Mouse (Mus musculus) liver, embryonic 16.5 days (tissue): ENCODE measurements around the gene Polr3h. TPM values are rescaled to one million over a fixed set of nuclear protein-coding genes. Genes with fewer than 3 reads are reported as not detected.
A peak's percentile ranks its signal among the peaks of the same experiment; 100 is the strongest.

Experiments used
- ATAC-seq: fragments of 200-750 bp; cut with Nextera tagmentation; 2 replicates; pipeline ENCODE4 v1.8.0; 2017; ENCODE audit warnings: low read depth, mild to moderate bottlenecking, moderate number of reproducible peaks, moderate library complexity
- H3K27ac ChIP-seq: fragments of 300-500 bp; sonication (generic); 2 replicates; pipeline ENCODE4 v1.5.1; 2014; ENCODE audit warnings: mild to moderate bottlenecking, low read length
- H3K27me3 ChIP-seq: fragments of 300-500 bp; sonication (generic); 2 replicates; pipeline ENCODE4 v1.6.1; 2014; ENCODE audit warnings: low read depth, low read length, mixed read lengths; ENCODE audit not compliant: control insufficient read depth, insufficient read depth
- H3K36me3 ChIP-seq: fragments of 300-500 bp; sonication (generic); 2 replicates; pipeline ENCODE4 v1.6.1; 2014; ENCODE audit warnings: mild to moderate bottlenecking; ENCODE audit not compliant: control insufficient read depth, insufficient read depth
- H3K4me1 ChIP-seq: fragments of 300-500 bp; sonication (generic); 2 replicates; pipeline ENCODE4 v1.6.1; 2014; ENCODE audit warnings: low read depth, low read length, mixed read lengths; ENCODE audit not compliant: control insufficient read depth
- H3K4me2 ChIP-seq: fragments of 300-500 bp; sonication (generic); 2 replicates; pipeline ENCODE4 v1.6.1; 2014; ENCODE audit warnings: low read depth, low read length, mixed read lengths
- H3K4me3 ChIP-seq: fragments of 300-500 bp; sonication (generic); 2 replicates; pipeline ENCODE4 v1.5.1; 2014; ENCODE audit warnings: low read depth, mild to moderate bottlenecking, low read length
- H3K9ac ChIP-seq: fragments of 300-500 bp; sonication (generic); 2 replicates; pipeline ENCODE4 v1.6.1; 2014; ENCODE audit warnings: low read depth, low read length
- H3K9me3 ChIP-seq: fragments of 300-500 bp; sonication (generic); replicated peaks from 2 replicates; pipeline ENCODE4 v1.6.1; 2016; ENCODE audit warnings: low read length; ENCODE audit not compliant: control insufficient read depth
- WGBS: fragments of 180-500 bp; shearing (Covaris S2); extraction: QIAGEN DNeasy Blood & Tissue Kit; methylation state at CpG from one replicate; pipeline ENCODE4 v1.1.7; 2014; ENCODE audit not compliant: insufficient replicate concordance; 5-methylcytosine and 5-hydroxymethylcytosine counted together
- polyA plus RNA-seq: library from polyadenylated mRNA; unstranded; fragments of >200 nt; fragmentation: Nextera tagmentation; extraction: Ambion mirVana; gene quantifications from 2 replicates; pipeline ENCODE4 v1.2.1, GENCODE M21; 2015

The Polr3h gene
- polyA plus RNA-seq, 1 experiment from 2014 or later, result 55.3 TPM

DNA sequence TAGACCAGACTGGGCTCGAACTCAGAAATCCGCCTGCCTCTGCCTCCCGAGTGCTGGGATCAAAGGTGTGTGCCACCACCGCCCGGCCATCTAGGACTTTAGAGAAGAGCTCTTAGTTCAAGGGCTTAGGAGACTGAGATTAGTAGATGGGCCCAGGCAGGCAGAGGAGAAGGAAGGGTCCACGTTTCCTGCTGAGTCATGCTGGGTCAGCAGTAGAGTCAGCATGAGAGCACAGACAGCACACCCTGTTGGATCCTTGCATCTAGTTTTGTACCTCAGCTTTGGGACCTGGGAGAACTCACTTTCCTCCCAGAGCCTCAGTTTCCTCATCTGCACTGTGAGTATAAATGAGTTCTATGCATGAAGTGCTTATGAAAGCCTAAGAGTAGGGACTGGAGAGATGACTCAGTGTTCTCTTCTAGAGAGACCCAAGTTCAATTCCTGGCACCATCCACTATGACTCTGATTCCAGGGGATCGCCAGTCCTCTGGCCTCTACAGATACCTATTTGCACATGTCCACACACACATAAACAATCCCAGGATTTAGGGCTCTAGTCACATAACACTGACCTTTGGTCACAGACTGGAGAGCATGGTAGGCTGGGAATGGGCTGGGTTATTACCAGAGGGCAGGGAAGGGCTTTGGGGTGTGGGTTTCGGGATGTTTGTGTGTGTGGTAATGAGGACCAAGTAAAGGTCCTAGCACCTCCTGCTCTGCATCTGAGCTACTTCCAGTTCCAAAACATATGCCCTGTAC lies 34.0 kb downstream of the Polr3h start:
- Histone ChIP-seq H3K27ac (peak overlapping the region; percentile 86), H3K4me3 (no peak overlapping the region), H3K9me3 (no peaks in the 10 kb centered on the region), H3K4me2 (peak overlapping the region; percentile 38), H3K4me1 (peaks cover 26% of the 10 kb centered on the region), H3K9ac (peak overlapping the region; percentile 14; the same call in 1 of the 2 replicates), H3K36me3 (peaks cover 14% of the 10 kb centered on the region), H3K27me3 (no peaks in the 10 kb centered on the region)
- peak; percentile 93 for ATAC-seq
- 66% methylated on average over 8 of the region's 8 CpGs for WGBS

DNA sequence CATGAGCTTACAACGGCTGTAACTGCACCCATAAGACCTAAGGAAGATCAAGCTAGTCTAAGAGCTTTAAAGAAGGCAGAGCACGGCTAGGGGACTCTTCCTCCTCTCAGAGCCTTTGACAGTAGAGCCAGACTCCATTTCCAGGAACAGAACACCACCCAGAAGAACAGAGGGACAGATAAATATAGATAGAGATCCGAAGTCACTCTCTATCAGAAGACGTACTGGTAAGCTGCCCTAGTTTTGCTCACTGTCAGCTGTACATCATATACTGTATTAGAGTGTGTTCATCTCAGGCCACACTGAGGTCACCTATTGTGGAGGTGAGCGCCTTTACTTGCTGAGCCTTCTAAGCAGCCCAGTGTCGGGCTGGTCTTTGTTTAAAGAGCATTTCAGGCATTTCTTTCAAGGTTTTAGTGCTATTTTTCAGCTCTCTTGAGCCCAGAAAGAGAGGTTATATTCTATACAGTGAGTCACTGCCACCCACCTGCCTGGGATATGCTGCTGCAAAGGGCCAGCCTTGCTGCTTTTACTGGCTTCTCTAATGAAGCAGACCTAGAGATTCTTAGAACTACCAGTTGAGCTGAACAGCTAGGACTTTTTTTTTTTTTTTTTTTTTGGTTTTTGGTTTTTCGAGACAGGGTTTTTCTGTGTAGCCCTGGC lies 34.8 kb downstream of the Polr3h start:
- 54% methylated on average over 7 of the region's 7 CpGs for WGBS
- peak; percentile 12; the same call in 1 of the 2 replicates for ATAC-seq
- H3K4me1 ChIP-seq, result peaks cover 26% of the 10 kb centered on the region
- no peaks in the 10 kb centered on the region for H3K27me3 ChIP-seq
- no peak overlapping the region for H3K4me3 ChIP-seq
- H3K36me3 ChIP-seq, result peaks cover 14% of the 10 kb centered on the region
- H3K27ac ChIP-seq, result peak overlapping the region; percentile 86
- H3K4me2 ChIP-seq, result no peak overlapping the region
- H3K9me3 ChIP-seq, result no peaks in the 10 kb centered on the region
- peak overlapping the region; percentile 25; the same call in 1 of the 2 replicates for H3K9ac ChIP-seq

DNA sequence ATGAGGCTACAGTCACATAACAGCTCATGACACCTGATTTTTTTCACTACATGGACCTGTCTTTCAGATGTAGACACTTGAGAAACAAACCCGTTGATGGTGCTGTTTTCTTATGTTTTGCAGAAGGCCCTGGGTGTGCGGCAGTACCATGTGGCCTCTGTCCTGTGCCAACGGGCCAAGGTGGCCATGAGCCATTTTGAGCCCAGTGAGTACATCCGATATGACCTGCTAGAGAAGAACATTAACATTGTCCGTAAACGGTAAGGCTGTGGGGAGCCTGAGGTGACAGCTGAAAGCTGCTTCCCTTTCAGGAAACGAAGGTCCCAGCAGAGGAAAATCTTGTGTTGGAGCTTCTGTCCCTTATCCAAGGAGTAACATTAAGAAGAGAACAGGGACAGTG lies 36.9 kb downstream of the Polr3h start:
- H3K36me3 ChIP-seq, result peaks cover 11% of the 10 kb centered on the region
- H3K9ac ChIP-seq, result no peak overlapping the region
- H3K4me2 ChIP-seq, result no peak overlapping the region
- 86% methylated on average over 7 of the region's 7 CpGs for WGBS
- H3K4me1 ChIP-seq, result peaks cover 30% of the 10 kb centered on the region
- no peak overlapping the region for H3K4me3 ChIP-seq
- ATAC-seq, result no peak
- H3K9me3 ChIP-seq, result no peaks in the 10 kb centered on the region
- H3K27me3 ChIP-seq, result no peaks in the 10 kb centered on the region
- H3K27ac ChIP-seq, result no peak overlapping the region

DNA sequence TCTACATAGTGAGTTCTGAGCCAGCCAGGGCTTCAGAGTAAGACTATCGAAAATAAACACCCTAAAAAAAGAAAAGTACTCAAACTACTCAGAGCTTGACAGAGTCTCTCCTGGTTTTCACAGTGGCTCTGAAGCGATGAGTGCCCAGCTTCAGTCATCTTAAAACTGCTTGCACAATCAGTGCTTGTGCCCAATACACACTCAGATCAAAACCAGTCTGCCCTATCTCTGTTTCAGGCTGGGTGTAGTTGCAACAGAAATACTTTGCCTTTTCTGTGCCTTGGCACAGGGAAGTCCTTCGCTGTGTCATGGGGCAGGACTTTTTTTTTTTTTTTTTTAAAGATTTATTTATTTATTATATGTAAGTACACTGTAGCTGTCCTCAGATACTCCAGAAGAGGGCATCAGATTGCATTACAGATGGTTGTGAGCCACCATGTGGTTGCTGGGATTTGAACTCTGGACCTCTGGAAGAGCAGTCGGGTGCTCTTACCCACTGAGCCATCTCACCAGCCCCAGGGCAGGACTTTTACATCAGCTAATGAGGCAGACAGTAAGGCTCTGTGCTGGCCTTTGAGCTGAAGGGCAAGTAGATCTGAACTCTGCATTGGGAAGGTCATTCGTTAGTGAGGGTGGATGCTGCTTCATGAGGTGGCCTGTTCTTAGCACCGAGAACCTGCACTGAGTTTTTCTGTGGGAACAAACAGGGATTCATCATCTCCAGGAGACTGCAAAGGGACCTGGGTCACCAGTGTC lies 39.1 kb downstream of the Polr3h start:
- Histone ChIP-seq H3K36me3 (peaks cover 9% of the 10 kb centered on the region), H3K27ac (no peak overlapping the region), H3K9ac (no peak overlapping the region), H3K9me3 (no peaks in the 10 kb centered on the region), H3K27me3 (no peaks in the 10 kb centered on the region), H3K4me3 (no peak overlapping the region), H3K4me2 (no peak overlapping the region), H3K4me1 (peaks cover 31% of the 10 kb centered on the region)
- ATAC-seq, result no peak
- 83% methylated on average over 6 of the region's 6 CpGs for WGBS

DNA sequence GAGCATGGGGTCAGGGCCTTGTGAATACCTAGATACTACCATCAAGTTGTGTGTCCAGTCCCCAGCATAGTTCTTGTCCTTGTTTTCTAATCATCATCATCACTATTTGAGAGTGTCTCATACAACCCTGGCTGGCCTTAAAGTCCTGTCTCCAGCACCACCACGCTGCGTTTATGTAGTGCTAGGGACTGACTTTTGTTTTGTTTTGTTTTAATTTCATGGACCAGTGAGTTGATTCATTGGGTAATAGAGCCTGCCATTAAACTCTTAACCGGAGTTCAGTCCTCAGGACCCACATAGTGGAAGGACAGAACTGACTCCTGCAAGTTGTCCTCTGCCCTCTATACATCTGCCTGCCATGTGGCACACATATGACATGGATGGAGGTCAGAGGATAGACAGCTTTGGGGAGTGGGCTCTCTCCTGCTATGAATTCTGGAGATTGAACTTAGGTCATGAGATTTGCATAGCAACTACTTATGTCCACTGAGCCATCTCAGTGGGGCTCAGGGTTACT lies 40.6 kb downstream of the Polr3h start:
- no peak for ATAC-seq
- H3K4me1 ChIP-seq, result peaks cover 19% of the 10 kb centered on the region

DNA sequence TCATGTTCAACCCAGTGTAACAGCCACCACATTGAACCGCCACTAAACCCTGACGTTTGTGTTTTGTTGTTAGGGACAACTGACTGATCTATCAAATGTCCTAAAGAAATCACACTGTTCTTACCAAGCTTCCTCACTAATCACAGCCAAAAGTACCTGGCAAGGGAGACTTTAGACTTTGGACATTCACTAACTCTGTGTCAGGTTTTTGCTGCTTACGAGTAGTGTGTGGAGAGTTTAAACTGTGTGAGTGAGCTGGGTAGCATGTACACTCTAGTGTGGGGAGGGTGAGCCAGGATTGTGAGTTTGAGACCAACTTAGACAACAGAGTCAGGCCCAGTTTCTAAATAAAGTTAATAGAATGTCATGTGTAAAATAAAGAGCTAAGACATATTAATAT lies 43.7 kb downstream of the Polr3h start:
- H3K27me3 ChIP-seq, result no peaks in the 10 kb centered on the region
- H3K9me3 ChIP-seq, result no peaks in the 10 kb centered on the region
- no peak overlapping the region for H3K9ac ChIP-seq
- peak; percentile 68 for ATAC-seq
- peak overlapping the region; percentile 74 for H3K27ac ChIP-seq
- H3K4me1 ChIP-seq, result peaks cover 16% of the 10 kb centered on the region
- no peaks in the 10 kb centered on the region for H3K36me3 ChIP-seq
- no peak overlapping the region for H3K4me2 ChIP-seq
- 72% methylated on average over 3 of the region's 3 CpGs for WGBS
- no peak overlapping the region for H3K4me3 ChIP-seq

More for the DNA sequence above, 40.6 kb downstream of the Polr3h start:
- H3K4me3 ChIP-seq, result no peak overlapping the region
- H3K36me3 ChIP-seq, result no peaks in the 10 kb centered on the region; the same call in 1 of the 2 replicates
- no peak overlapping the region for H3K4me2 ChIP-seq
- 91% methylated on average over 3 of the region's 3 CpGs for WGBS
- H3K27ac ChIP-seq, result no peak overlapping the region
- H3K9ac ChIP-seq, result no peak overlapping the region
- H3K27me3 ChIP-seq, result no peaks in the 10 kb centered on the region
- no peaks in the 10 kb centered on the region for H3K9me3 ChIP-seq

DNA sequence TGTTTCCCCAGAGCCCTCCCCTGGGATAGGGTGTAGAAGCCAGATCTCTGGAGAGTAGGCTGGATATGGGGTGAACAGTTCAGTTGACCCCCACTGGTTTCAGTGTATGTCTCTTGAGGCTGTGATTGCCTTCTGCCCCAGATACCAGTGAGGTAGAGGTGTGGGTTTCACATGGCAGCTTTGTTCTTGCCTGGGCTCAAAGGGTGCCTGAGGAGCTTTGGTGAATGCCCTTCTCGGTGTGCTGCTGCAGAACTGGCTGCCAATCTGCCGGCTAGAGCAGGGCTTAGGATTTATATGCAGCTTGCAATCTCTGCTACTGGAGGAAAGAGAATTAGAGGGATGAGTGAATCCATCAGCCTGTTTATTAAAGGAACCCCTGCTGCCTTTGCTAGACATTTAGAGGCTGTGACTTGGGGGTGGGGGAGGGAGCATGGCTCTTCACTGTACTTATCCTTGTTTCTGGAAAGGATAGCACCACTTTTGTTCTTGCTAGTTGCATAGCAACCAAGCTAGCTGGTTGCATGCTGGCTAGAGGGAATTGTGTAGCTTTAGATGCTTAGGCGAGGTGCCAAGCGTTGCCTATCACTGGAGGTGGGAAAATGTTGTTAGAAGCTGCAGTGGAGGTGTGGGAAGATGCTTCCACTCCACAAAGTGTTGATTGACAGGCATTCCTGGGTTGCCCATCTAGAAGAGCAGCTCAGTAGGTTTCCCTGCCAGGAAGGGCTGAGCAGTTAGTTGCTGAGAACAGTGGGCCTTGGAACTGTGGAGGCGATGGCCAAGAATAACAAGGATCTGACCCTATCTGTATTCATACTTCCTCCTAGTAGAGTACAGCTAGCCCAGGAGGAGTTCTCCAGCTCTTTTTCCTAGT lies 46.3 kb downstream of the Polr3h start:
- ATAC-seq, result no peak
- Histone ChIP-seq H3K4me2 (no peak overlapping the region), H3K4me1 (peaks cover 13% of the 10 kb centered on the region), H3K9me3 (no peaks in the 10 kb centered on the region), H3K27me3 (no peaks in the 10 kb centered on the region), H3K9ac (no peak overlapping the region), H3K36me3 (no peaks in the 10 kb centered on the region), H3K27ac (no peak overlapping the region), H3K4me3 (no peak overlapping the region)
- WGBS, result 76% methylated on average over 5 of the region's 5 CpGs
